8 mouse cellular contexts compared by ENCODE assay signal in the genomic region with DNA sequence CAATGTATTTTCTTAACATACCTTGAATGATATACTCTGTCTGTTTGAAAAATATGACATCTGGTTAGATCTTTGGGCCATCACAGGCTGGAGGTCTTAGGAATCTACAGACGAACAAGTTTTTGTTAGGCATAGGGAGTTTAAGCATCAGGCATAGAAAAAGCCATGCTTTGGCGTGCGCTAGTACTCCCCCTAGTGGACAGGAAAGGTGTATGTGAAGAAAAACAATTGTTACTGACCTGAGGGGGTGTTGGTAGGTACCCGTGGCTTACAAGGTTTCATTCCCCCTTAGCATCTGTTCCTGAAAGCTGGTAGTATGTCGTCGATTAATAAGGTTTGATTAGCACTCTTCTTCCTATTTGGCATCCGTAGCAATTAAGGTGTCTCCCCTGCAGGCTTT. TPM values are rescaled to one million over a fixed set of nuclear protein-coding genes. Genes with fewer than 3 reads are reported as not detected.
DNase-seq lines count a peak whose midpoint lies in the region; ATAC-seq and TF ChIP-seq lines count a peak whose summit lies in the region.

No protein-coding gene starts in this region.

- 0 out of 2 replicates have a peak, but pooled peaks cover 2% of the 10 kb centered on the region for H3K4me1 ChIP-seq in heart, embryonic 15.5 days (replicated peaks)
- H3K4me1 ChIP-seq in liver, postnatal 0 days (ENCODE audit: insufficient read depth): 0 out of 2 replicates have a peak, but pooled peaks cover 7% of the 10 kb centered on the region

- H3K27me3 ChIP-seq in heart, embryonic 15.5 days: no peaks in the 10 kb centered on the region
- H3K27me3 ChIP-seq in liver, postnatal 0 days (ENCODE audit: insufficient read depth, low read length): no peaks in the 10 kb centered on the region

- no peaks in the 10 kb centered on the region for H3K36me3 ChIP-seq in heart, embryonic 15.5 days
- H3K36me3 ChIP-seq in liver, postnatal 0 days (replicated peaks; ENCODE audit: insufficient read depth, low read length): no peaks in the 10 kb centered on the region

- peak; percentile 98 for TF ChIP-seq CTCF in liver, postnatal 0 days (IDR thresholded peaks at IDR 0.05; ENCODE audit: low read depth)

- no peak overlapping the region for H3K27ac ChIP-seq in heart, embryonic 15.5 days
- no peak overlapping the region for H3K27ac ChIP-seq in liver, postnatal 0 days (ENCODE audit: low read depth)

- no peaks in the 10 kb centered on the region for H3K9me3 ChIP-seq in heart, embryonic 15.5 days (replicated peaks)
- H3K9me3 ChIP-seq in liver, postnatal 0 days (ENCODE audit: low read length): peaks cover 4% of the 10 kb centered on the region; the same call in 1 of the 2 replicates

- 0 out of 2 replicates have a peak overlapping the region, but pooled peaks have one; percentile 28 for H3K4me2 ChIP-seq in heart, embryonic 15.5 days
- H3K4me2 ChIP-seq in liver, postnatal 0 days (ENCODE audit: low read depth, low read length): no peak overlapping the region

- TF ChIP-seq EP300 in liver, postnatal 0 days (IDR thresholded peaks at IDR 0.05; ENCODE audit: low read depth): no peak

- H3K9ac ChIP-seq in heart, embryonic 15.5 days: no peak overlapping the region
- H3K9ac ChIP-seq in liver, postnatal 0 days (replicated peaks): no peak overlapping the region

- peak; percentile 43 for DNase-seq in right cerebral cortex, adult 18-20 months
- DNase-seq in right cerebral cortex, postnatal 4 days: no peak
- DNase-seq in cerebellum, postnatal 25 days: peak; percentile 51 to 71
- peak; percentile 61 for DNase-seq in liver, postnatal 0 days
- DNase-seq in retina, embryonic 14.5 days (ENCODE audit: low spot score): peak; percentile 87
- no peak for DNase-seq in urinary bladder, postnatal 10 days (ENCODE audit: low spot score)

- peak; percentile 66 for ATAC-seq in activated CD4-positive, CD25-positive, alpha-beta regulatory T cell, adult 4 months
- no peak for ATAC-seq in heart, embryonic 15.5 days (replicated peaks; ENCODE audit: insufficient number of reproducible peaks, insufficient read depth, low FRiP score, low read depth)
- no peak for ATAC-seq in liver, postnatal 0 days

- no peak overlapping the region for H3K4me3 ChIP-seq in heart, embryonic 15.5 days
- H3K4me3 ChIP-seq in liver, postnatal 0 days (ENCODE audit: low read depth, low read length): no peak overlapping the region

- WGBS in heart, embryonic 15.5 days: 9% methylated on average over 7 of the region's 7 CpGs
- WGBS in liver, postnatal 0 days (ENCODE audit: insufficient replicate concordance): 12% methylated on average over 7 of the region's 7 CpGs

RNA-seq across cellular contexts. Expression of a gene that starts 13.7 kb away (rescaled TPM):
- 10 to 100 TPM; 21.2 to 26.3 TPM for polyA plus RNA-seq in activated CD4-positive, CD25-positive, alpha-beta regulatory T cell, adult 4 months (2017; shearing (Covaris generic))
- polyA plus RNA-seq in heart, embryonic 15.5 days (2015; fragmentation: Nextera tagmentation; extraction: Ambion mirVana): 2.9 and 3.5 TPM in 2 replicates
- polyA plus RNA-seq in liver, postnatal 0 days (2015; fragmentation: Nextera tagmentation; extraction: Ambion mirVana): 2.7 and 2.8 TPM in 2 replicates

Comparison
In these comparisons a context has a peak if more than half of its experiments do, and no peak if none do; other contexts are left out.
1. DNase-seq: peak in right cerebral cortex, adult 18-20 months (single experiment), cerebellum, postnatal 25 days (2 of 2), liver, postnatal 0 days (single experiment) and retina, embryonic 14.5 days (single experiment); none in right cerebral cortex, postnatal 4 days (single experiment) and urinary bladder, postnatal 10 days (single experiment).